ENCODE assay signal across 8 mouse cellular contexts in genomic region chr7:115946559-115946958, GRCm38 (mm10).
"Had no signal": no experiment of that assay in that cellular context is flagged by ENCODE, and none has a peak within 500 bp of the region (broad histone marks: within the 10 kb centered on the region; RNA-seq: fewer than 3 reads in every experiment).

No protein-coding gene starts in this region.

- DNase-seq: kidney, adult 8-10 months; kidney, postnatal 10 days; kidney, postnatal 4 days; lung, embryonic 14.5 days; lung, postnatal 10 days; lung, postnatal 4 days; thymus, adult 18-20 months; thymus, postnatal 14 days had no signal
